Mouse (Mus musculus) right cerebral cortex, postnatal 10 days (tissue): Measurements from ENCODE around the gene Gnptg.

Source experiments
- DNase-seq, 2 experiments: peaks; one replicate each; pipeline ENCODE4 v3.0.0; 2021; ENCODE audit warnings: low spot score in 2 of 2

Gnptg gene

GRCm38 (mm10) chr17:25239695-25240636 is at the start of gene Gnptg, which contains the start of gene Tsr3:
Gene Gnptg (minus strand): TSS chr17:25240124.
Gene Tsr3 (plus strand): TSS chr17:25240170.
- peak; percentile 92 to 93 for DNase-seq

GRCm38 (mm10) chr17:25288842-25289241 is 48.9 kb upstream of the Gnptg start:
- peak; percentile 46 to 63 for DNase-seq

GRCm38 (mm10) chr17:25285033-25285432 is 45.1 kb upstream of the Gnptg start:
- peak; percentile 55 to 59 for DNase-seq

- DNase-seq, result peak in 1 of 2 experiments; percentile 45
These were observed 42.2 kb upstream of the Gnptg start for GRCm38 (mm10) chr17:25282133-25282532.

- no peak for DNase-seq
These were observed 35.9 kb upstream of the Gnptg start for GRCm38 (mm10) chr17:25275833-25276232.

- no peak for DNase-seq
These were observed 34.8 kb upstream of the Gnptg start, which contains the start of gene Ube2i for GRCm38 (mm10) chr17:25274571-25275346. Gene Ube2i (minus strand): TSS chr17:25274622.

- DNase-seq, result peak; percentile 96 to 97
These were observed 34.0 kb upstream of the Gnptg start for GRCm38 (mm10) chr17:25273706-25274501.

GRCm38 (mm10) chr17:25272951-25273705 is 33.2 kb upstream of the Gnptg start:
- peak in 1 of 2 experiments; percentile 91 for DNase-seq

GRCm38 (mm10) chr17:25272326-25272725 is 32.4 kb upstream of the Gnptg start:
- DNase-seq, result no peak

- DNase-seq, result no peak
These were observed 30.9 kb upstream of the Gnptg start for GRCm38 (mm10) chr17:25270795-25271335.

- DNase-seq, result peak in 1 of 2 experiments; percentile 42
These were observed 24.5 kb upstream of the Gnptg start for GRCm38 (mm10) chr17:25264453-25264852.

- DNase-seq, result no peak
These were observed 17.9 kb upstream of the Gnptg start for GRCm38 (mm10) chr17:25257804-25258261.

- DNase-seq, result no peak
These were observed 16.3 kb upstream of the Gnptg start, which contains the start of gene Baiap3 for GRCm38 (mm10) chr17:25256140-25256754. Gene Baiap3 (minus strand): TSS chr17:25256364.

- no peak for DNase-seq
These were observed 15.2 kb upstream of the Gnptg start for GRCm38 (mm10) chr17:25255110-25255509.

- DNase-seq, result peak; percentile 83
These were observed 13.8 kb upstream of the Gnptg start for GRCm38 (mm10) chr17:25253760-25254159.

- peak; percentile 70 to 80 for DNase-seq
These were observed 12.7 kb upstream of the Gnptg start for GRCm38 (mm10) chr17:25252643-25253042.

- no peak for DNase-seq
These were observed 10.4 kb upstream of the Gnptg start for GRCm38 (mm10) chr17:25250181-25250835.

- DNase-seq, result no peak
These were observed 8.3 kb upstream of the Gnptg start for GRCm38 (mm10) chr17:25248033-25248750.

GRCm38 (mm10) chr17:25244239-25244638 is 4.3 kb upstream of the Gnptg start:
- no peak for DNase-seq
